Mouse (Mus musculus) heart, postnatal 0 days (tissue): ENCODE measurements around the gene Cdk13. TPM values are rescaled to one million over a fixed set of nuclear protein-coding genes. Genes with fewer than 3 reads are reported as not detected.

Experiments used
- ATAC-seq: fragments of 200-750 bp; cut with Nextera tagmentation; 2 replicates; pipeline ENCODE4 v1.8.0; 2017; ENCODE audit warnings: low read depth, moderate number of reproducible peaks, moderate library complexity; ENCODE audit not compliant: insufficient read depth
- DNase-seq: peaks from one replicate; pipeline ENCODE4 v3.0.0-alpha.2; 2016; ENCODE audit warnings: low spot score
- H3K27ac ChIP-seq: fragments of 300-500 bp; sonication (generic); 2 replicates; pipeline ENCODE4 v1.5.1; 2014; ENCODE audit warnings: low read depth, mild to moderate bottlenecking
- H3K27me3 ChIP-seq: fragments of 300-500 bp; sonication (generic); 2 replicates; pipeline ENCODE4 v1.6.1; 2014; ENCODE audit warnings: low read length, mixed read lengths; ENCODE audit not compliant: control insufficient read depth, insufficient read depth
- H3K36me3 ChIP-seq: fragments of 300-500 bp; sonication (generic); replicated peaks from 2 replicates; pipeline ENCODE4 v1.6.1; 2014; ENCODE audit warnings: low read length, mixed read lengths; ENCODE audit not compliant: control insufficient read depth, insufficient read depth
- H3K4me1 ChIP-seq: fragments of 300-500 bp; sonication (generic); 2 replicates; pipeline ENCODE4 v1.6.1; 2014; ENCODE audit warnings: antibody characterized with exemption; ENCODE audit not compliant: control insufficient read depth, insufficient read depth
- H3K4me2 ChIP-seq: fragments of 300-500 bp; sonication (generic); 2 replicates; pipeline ENCODE4 v1.6.1; 2014; ENCODE audit warnings: low read depth, mild to moderate bottlenecking, low read length, moderate library complexity
- H3K4me3 ChIP-seq: fragments of 300-500 bp; sonication (generic); 2 replicates; pipeline ENCODE4 v1.5.1; 2014; ENCODE audit warnings: low read depth, low read length
- H3K9ac ChIP-seq: fragments of 300-500 bp; sonication (generic); replicated peaks from 2 replicates; pipeline ENCODE4 v1.6.1; 2014; ENCODE audit warnings: low read depth, low read length, mixed read lengths
- H3K9me3 ChIP-seq: fragments of 300-500 bp; sonication (generic); replicated peaks from 2 replicates; pipeline ENCODE4 v1.6.1; 2016; ENCODE audit warnings: low read length; ENCODE audit not compliant: control insufficient read depth
- CTCF ChIP-seq: IDR thresholded peaks from 2 replicates; pipeline ENCODE4 v1.5.1; 2016; ENCODE audit warnings: antibody characterized with exemption, control low read depth, low read depth
- EP300 ChIP-seq: IDR thresholded peaks from 2 replicates; pipeline ENCODE4 v1.6.1; 2016; ENCODE audit warnings: antibody characterized with exemption, low read depth
- WGBS: fragments of 180-500 bp; shearing (Covaris S2); extraction: QIAGEN DNeasy Blood & Tissue Kit; methylation state at CpG from one replicate; pipeline ENCODE4 v1.1.7; 2014; 5-methylcytosine and 5-hydroxymethylcytosine counted together
- polyA plus RNA-seq: library from polyadenylated mRNA; unstranded; fragments of >200 nt; fragmentation: Nextera tagmentation; extraction: Ambion mirVana; gene quantifications from 2 replicates; pipeline ENCODE4 v1.2.1, GENCODE M21; 2015
- total RNA-seq: library from RNA; depleted of rRNA; stranded (reverse); fragments of >200 nt; gene quantifications from 2 replicates; pipeline ENCODE4 v1.2.3, GENCODE M21; 2014; ENCODE audit warnings: low replicate concordance

Cdk13 gene
- total and polyA plus RNA-seq, 2 experiments from 2014 or later = 7.9 to 55.0 TPM

GRCm38 (mm10) chr13:17837610-17838483, 33.0 kb upstream of the Cdk13 start:
- no peak for ATAC-seq
- no peaks in the 10 kb centered on the region for H3K36me3 ChIP-seq
- H3K4me3 ChIP-seq = no peak overlapping the region
- H3K4me2 ChIP-seq = no peak overlapping the region
- H3K4me1 ChIP-seq = no peaks in the 10 kb centered on the region
- TF ChIP-seq EP300 (no peak), CTCF (peak; percentile 64)
- H3K9me3 ChIP-seq = no peaks in the 10 kb centered on the region
- WGBS = 37% methylated on average over 16 of the region's 16 CpGs
- no peak overlapping the region for H3K27ac ChIP-seq
- no peaks in the 10 kb centered on the region for H3K27me3 ChIP-seq
- DNase-seq = peak; percentile 57
- no peak overlapping the region for H3K9ac ChIP-seq

- no peak overlapping the region for H3K4me2 ChIP-seq
- no peak overlapping the region for H3K4me3 ChIP-seq
- TF ChIP-seq CTCF (no peak), EP300 (no peak)
- ATAC-seq (no peak), DNase-seq (no peak)
- no peaks in the 10 kb centered on the region for H3K4me1 ChIP-seq
- no peak overlapping the region for H3K9ac ChIP-seq
- 67% methylated on average over 7 of the region's 7 CpGs for WGBS
- no peak overlapping the region for H3K27ac ChIP-seq
- H3K9me3 ChIP-seq = no peaks in the 10 kb centered on the region
- no peaks in the 10 kb centered on the region for H3K36me3 ChIP-seq
- no peaks in the 10 kb centered on the region for H3K27me3 ChIP-seq
Measured at GRCm38 (mm10) chr13:17836808-17837207, 31.9 kb upstream of the Cdk13 start.

- WGBS = 69% methylated on average over 3 of the region's 3 CpGs
- TF ChIP-seq EP300 (no peak), CTCF (no peak)
- DNase-seq = no peak
- Histone ChIP-seq H3K4me2 (no peak overlapping the region), H3K4me3 (no peak overlapping the region), H3K36me3 (no peaks in the 10 kb centered on the region), H3K4me1 (no peaks in the 10 kb centered on the region), H3K27me3 (no peaks in the 10 kb centered on the region), H3K27ac (no peak overlapping the region), H3K9me3 (no peaks in the 10 kb centered on the region), H3K9ac (no peak overlapping the region)
- no peak for ATAC-seq
Measured at GRCm38 (mm10) chr13:17832940-17833339, 28.0 kb upstream of the Cdk13 start.

- H3K9me3 ChIP-seq = no peaks in the 10 kb centered on the region
- TF ChIP-seq EP300 (no peak), CTCF (no peak)
- DNase-seq = no peak
- H3K4me3 ChIP-seq = no peak overlapping the region
- H3K4me1 ChIP-seq = no peaks in the 10 kb centered on the region
- ATAC-seq = no peak
- H3K36me3 ChIP-seq = no peaks in the 10 kb centered on the region
- H3K27ac ChIP-seq = no peak overlapping the region
- no peak overlapping the region for H3K9ac ChIP-seq
- H3K27me3 ChIP-seq = no peaks in the 10 kb centered on the region
- H3K4me2 ChIP-seq = no peak overlapping the region
- 77% methylated on average over 2 of the region's 2 CpGs for WGBS
Measured at GRCm38 (mm10) chr13:17817226-17817625, 12.3 kb upstream of the Cdk13 start.

DNA sequence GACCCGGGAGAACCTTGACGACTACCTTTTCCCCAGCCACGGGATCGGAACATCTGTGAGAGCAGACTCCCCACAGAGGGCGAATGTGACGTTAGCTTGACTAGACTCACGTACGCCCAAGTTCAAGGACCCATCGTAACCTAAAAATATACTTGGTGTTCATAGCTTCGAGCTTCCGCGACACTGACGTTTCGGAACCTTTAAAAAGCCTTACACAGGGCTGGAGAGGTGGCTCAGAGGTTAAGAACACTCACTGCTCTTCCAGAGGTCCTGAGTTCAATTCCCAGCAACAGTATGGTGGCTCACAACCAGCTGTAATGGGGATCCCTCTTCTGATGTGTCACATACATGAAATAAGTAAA, 698 bp upstream of the Cdk13 start:
- Histone ChIP-seq H3K9ac (peak overlapping the region; percentile 60; the same call in 1 of the 2 replicates), H3K27me3 (no peaks in the 10 kb centered on the region), H3K36me3 (no peaks in the 10 kb centered on the region), H3K4me3 (peak overlapping the region; percentile 86), H3K9me3 (no peaks in the 10 kb centered on the region), H3K27ac (peak overlapping the region; percentile 99), H3K4me2 (peak overlapping the region; percentile 97), H3K4me1 (0 out of 2 replicates have a peak, but pooled peaks cover 3% of the 10 kb centered on the region)
- TF ChIP-seq EP300 (peak; percentile 39; the same call in 1 of the 2 replicates), CTCF (no peak)
- no peak for DNase-seq
- ATAC-seq = peak; percentile 27
- WGBS = under 1% methylated on average over 14 of the region's 14 CpGs
